Mouse (Mus musculus) retina, embryonic 14.5 days (tissue): Measurements from ENCODE around the gene Gm6096.
A peak's percentile ranks its signal among the peaks of the same experiment; 100 is the strongest.
"Not testable (repeated sequence)": the region's sequence is repeated elsewhere in the genome, so short reads cannot be mapped to it uniquely, and the experiment has no call there.

Experiments
- DNase-seq: peaks from one replicate; pipeline ENCODE4 v3.0.0-alpha.2; 2015; ENCODE audit warnings: low spot score

Gm6096 gene

GRCm38 (mm10) chr7:34250738-34251137 is at the start of gene Gm6096:
TSS of gene Gm6096 (plus strand) at chr7:34251038.
- no peak for DNase-seq

GRCm38 (mm10) chr7:34202147-34202546 is 48.7 kb upstream of the Gm6096 start:
- not testable (repeated sequence) for DNase-seq

GRCm38 (mm10) chr7:34206331-34206730 is 44.5 kb upstream of the Gm6096 start:
- no peak for DNase-seq

GRCm38 (mm10) chr7:34208027-34208745 is 42.7 kb upstream of the Gm6096 start:
- no peak for DNase-seq

- no peak for DNase-seq
These were observed 37.6 kb upstream of the Gm6096 start for GRCm38 (mm10) chr7:34213281-34213680.

- DNase-seq: no peak
These were observed 36.2 kb upstream of the Gm6096 start for GRCm38 (mm10) chr7:34214644-34215043.

- no peak for DNase-seq
These were observed 35.4 kb upstream of the Gm6096 start for GRCm38 (mm10) chr7:34215481-34215880.

- DNase-seq: no peak
These were observed 34.4 kb upstream of the Gm6096 start for GRCm38 (mm10) chr7:34216474-34216873.

- DNase-seq: no peak
These were observed 32.3 kb upstream of the Gm6096 start for GRCm38 (mm10) chr7:34218496-34218895.

- no peak for DNase-seq
These were observed 29.1 kb upstream of the Gm6096 start for GRCm38 (mm10) chr7:34221594-34222250.

GRCm38 (mm10) chr7:34222340-34222739 is 28.5 kb upstream of the Gm6096 start:
- DNase-seq: no peak

- DNase-seq: no peak
These were observed 26.5 kb upstream of the Gm6096 start for GRCm38 (mm10) chr7:34224308-34224707.

- no peak for DNase-seq
These were observed 24.8 kb upstream of the Gm6096 start for GRCm38 (mm10) chr7:34226086-34226485.

- no peak for DNase-seq
These were observed 24.0 kb upstream of the Gm6096 start for GRCm38 (mm10) chr7:34226846-34227245.

- DNase-seq: no peak
These were observed 22.2 kb upstream of the Gm6096 start for GRCm38 (mm10) chr7:34228641-34229040.

GRCm38 (mm10) chr7:34229153-34229552 is 21.7 kb upstream of the Gm6096 start:
- DNase-seq: no peak

- DNase-seq: peak; percentile 67
These were observed 21.1 kb upstream of the Gm6096 start for GRCm38 (mm10) chr7:34229691-34230111.

GRCm38 (mm10) chr7:34230116-34230515 is 20.7 kb upstream of the Gm6096 start, which contains the start of gene Gpi1:
TSS of gene Gpi1 (minus strand) at chr7:34230336.
- peak; percentile 91 for DNase-seq

GRCm38 (mm10) chr7:34232785-34233725 is 17.8 kb upstream of the Gm6096 start:
- DNase-seq: no peak

- peak; percentile 95 for DNase-seq
These were observed 16.8 kb upstream of the Gm6096 start for GRCm38 (mm10) chr7:34233909-34234609.
